Comparison of ENCODE assay signal across 28 mouse cellular contexts in genomic region chr12:72519352-72519751, GRCm38 (mm10). TPM values are rescaled to one million over a fixed set of nuclear protein-coding genes. Genes with fewer than 3 reads are reported as not detected.
A peak's percentile ranks its signal among the peaks of the same experiment; 100 is the strongest.
DNase-seq lines count a peak whose midpoint lies in the region; ATAC-seq and TF ChIP-seq lines count a peak whose summit lies in the region.
"Had no signal": no experiment of that assay in that cellular context is flagged by ENCODE, and none has a peak within 500 bp of the region (broad histone marks: within the 10 kb centered on the region; RNA-seq: fewer than 3 reads in every experiment).

No protein-coding gene starts in this region.

- H3K4me3 ChIP-seq in heart, embryonic 12.5 days, result no peak overlapping the region
- H3K4me3 ChIP-seq: embryonic facial prominence, embryonic 10.5 days; embryonic facial prominence, embryonic 15.5 days; heart, embryonic 10.5 days; left cerebral cortex, adult 2 months; limb, embryonic 13.5 days; lung, embryonic 15.5 days had no signal

- DNase-seq in heart, adult 11 months, result peak; percentile 64
- DNase-seq in left cerebral cortex, postnatal 4 days, result peak; percentile 9
- no peak for DNase-seq in left cerebral cortex, adult 11 months (ENCODE audit: low spot score)
- DNase-seq in brain, embryonic 14.5 days (ENCODE audit: low read depth), result peak; percentile 78
- peak; percentile 42 for DNase-seq in retina, embryonic 14.5 days (ENCODE audit: low spot score)
- DNase-seq in layer of hippocampus, postnatal 14 days (ENCODE audit: low spot score in 2 of 2), result no peak
- DNase-seq: adrenal gland, adult 2 months; cerebellum, adult 8-10 months; cerebellum, postnatal 25 days; heart, postnatal 4 days; kidney, adult 9 months; kidney, postnatal 10 days; layer of hippocampus, adult 9-11 months; right cerebral cortex, postnatal 4 days; thymus, adult 2 months; thymus, postnatal 36 days had no signal

- no peaks in the 10 kb centered on the region for H3K4me1 ChIP-seq in heart, embryonic 12.5 days (replicated peaks)
- H3K4me1 ChIP-seq: embryonic facial prominence, embryonic 10.5 days; embryonic facial prominence, embryonic 15.5 days; heart, embryonic 10.5 days; limb, embryonic 13.5 days; lung, embryonic 15.5 days had no signal

- TF ChIP-seq CTCF in brain, embryonic 14.5 days (IDR thresholded peaks at IDR 0.05; ENCODE audit: borderline replicate concordance, extremely low read depth, insufficient read depth, insufficient read length), result no peak

- intact Hi-C loops in left cerebral cortex, postnatal 4 days (cut with DNase I), result loop anchor here (5.0 kb wide), 1 partner anchor 138 kb away; no protein-coding TSS in a partner anchor

- H3K36me3 ChIP-seq in heart, embryonic 12.5 days, result no peaks in the 10 kb centered on the region
- H3K36me3 ChIP-seq: embryonic facial prominence, embryonic 10.5 days; embryonic facial prominence, embryonic 15.5 days; heart, embryonic 10.5 days; limb, embryonic 13.5 days; lung, embryonic 15.5 days had no signal

- WGBS in heart, embryonic 12.5 days, result 73% methylated on average over 9 of the region's 9 CpGs

- ATAC-seq in heart, embryonic 12.5 days (ENCODE audit: insufficient number of reproducible peaks, low FRiP score), result no peak
- ATAC-seq: activated CD4-positive, CD25-positive, alpha-beta regulatory T cell, adult 4 months; CD4-positive, CD25-positive, alpha-beta regulatory T cell, adult 4 months; intestine, postnatal 0 days had no signal

- TF ChIP-seq POLR2A in brain, embryonic 14.5 days (IDR thresholded peaks at IDR 0.05; ENCODE audit: borderline replicate concordance, extremely low read depth, insufficient read depth, insufficient read length, poor library complexity, severe bottlenecking), result no peak

- H3K9me3 ChIP-seq in heart, embryonic 12.5 days (replicated peaks), result no peaks in the 10 kb centered on the region
- H3K9me3 ChIP-seq: embryonic facial prominence, embryonic 10.5 days; embryonic facial prominence, embryonic 15.5 days; heart, embryonic 10.5 days; limb, embryonic 13.5 days; lung, embryonic 15.5 days had no signal

- H3K27me3 ChIP-seq in heart, embryonic 12.5 days (replicated peaks), result no peaks in the 10 kb centered on the region
- H3K27me3 ChIP-seq: embryonic facial prominence, embryonic 15.5 days; limb, embryonic 13.5 days; lung, embryonic 15.5 days had no signal

- no peak overlapping the region for H3K27ac ChIP-seq in heart, embryonic 12.5 days (ENCODE audit: poor library complexity, severe bottlenecking)
- H3K27ac ChIP-seq: embryonic facial prominence, embryonic 10.5 days; embryonic facial prominence, embryonic 15.5 days; heart, embryonic 10.5 days; left cerebral cortex, adult 2 months; limb, embryonic 13.5 days; lung, embryonic 15.5 days had no signal

- H3K9ac ChIP-seq in heart, embryonic 12.5 days, result no peak overlapping the region
- H3K9ac ChIP-seq: embryonic facial prominence, embryonic 15.5 days; limb, embryonic 13.5 days; lung, embryonic 15.5 days had no signal

- no peak overlapping the region for H3K4me2 ChIP-seq in heart, embryonic 12.5 days
- H3K4me2 ChIP-seq: embryonic facial prominence, embryonic 15.5 days; limb, embryonic 13.5 days; liver, embryonic 11.5 days; lung, embryonic 15.5 days; midbrain, embryonic 11.5 days had no signal

RNA-seq across cellular contexts. Expression of gene Pcnx4, which starts 16.8 kb away (rescaled TPM):
- 8.5 and 8.7 TPM in 2 replicates for polyA plus RNA-seq in heart, embryonic 12.5 days (2016; fragmentation: Nextera tagmentation; extraction: Ambion mirVana)
- total RNA-seq in left cerebral cortex, postnatal 4 days (2021), result 10 to 100 TPM; 28.5 to 31.8 TPM
- 15.7 and 17.7 TPM in 2 replicates for polyA plus RNA-seq in brain, embryonic 14.5 days (2012; rRNA removed)
- 10 to 100 TPM; 27.5 to 30.4 TPM for total RNA-seq in layer of hippocampus, postnatal 14 days (2021)

Comparison
In these comparisons a context has a peak if more than half of its experiments do, and no peak if none do; other contexts are left out.
1. DNase-seq: peak in heart, adult 11 months (single experiment), left cerebral cortex, postnatal 4 days (single experiment), brain, embryonic 14.5 days (single experiment) and retina, embryonic 14.5 days (single experiment); none in left cerebral cortex, adult 11 months (single experiment) and layer of hippocampus, postnatal 14 days (0 of 2).